ENCODE assay signal across 13 mouse cellular contexts in genomic region chr2:128753295-128753873, GRCm38 (mm10). TPM values are rescaled to one million over a fixed set of nuclear protein-coding genes. Genes with fewer than 3 reads are reported as not detected.
DNase-seq lines count a peak whose midpoint lies in the region; ATAC-seq and TF ChIP-seq lines count a peak whose summit lies in the region.
"Had no signal": no experiment of that assay in that cellular context is flagged by ENCODE, and none has a peak within 500 bp of the region (broad histone marks: within the 10 kb centered on the region; RNA-seq: fewer than 3 reads in every experiment).

No protein-coding gene starts in this region.

- peaks cover 16% of the 10 kb centered on the region for H3K4me1 ChIP-seq in lung, embryonic 15.5 days
- H3K4me1 ChIP-seq in heart, postnatal 0 days (ENCODE audit: control insufficient read depth, insufficient read depth) = peaks cover 39% of the 10 kb centered on the region
- H3K4me1 ChIP-seq: liver, embryonic 15.5 days had no signal

- no peaks in the 10 kb centered on the region for H3K9me3 ChIP-seq in lung, embryonic 15.5 days
- H3K9me3 ChIP-seq in heart, postnatal 0 days (replicated peaks; ENCODE audit: control insufficient read depth, low read length) = no peaks in the 10 kb centered on the region
- H3K9me3 ChIP-seq: embryonic facial prominence, embryonic 13.5 days; liver, embryonic 15.5 days had no signal

- no peak overlapping the region for H3ac ChIP-seq in myocyte (ENCODE audit: control insufficient read depth, insufficient read length)

- H3K4me2 ChIP-seq in lung, embryonic 15.5 days = no peak overlapping the region
- no peak overlapping the region for H3K4me2 ChIP-seq in heart, postnatal 0 days (ENCODE audit: low read depth, low read length)
- H3K4me2 ChIP-seq in myocyte (ENCODE audit: low read depth) = peak overlapping the region; percentile 76
- H3K4me2 ChIP-seq: embryonic facial prominence, embryonic 13.5 days; liver, embryonic 15.5 days had no signal

- H3K9ac ChIP-seq in lung, embryonic 15.5 days = no peak overlapping the region
- H3K9ac ChIP-seq in heart, postnatal 0 days (replicated peaks; ENCODE audit: low read depth, low read length) = no peak overlapping the region
- H3K9ac ChIP-seq: embryonic facial prominence, embryonic 13.5 days; liver, embryonic 15.5 days had no signal

- H3K79me2 ChIP-seq in myocyte (ENCODE audit: control insufficient read depth, insufficient read depth) = no peaks in the 10 kb centered on the region

- 38% methylated on average over 6 of the region's 6 CpGs for whole genome bisulfite sequencing in lung, embryonic 15.5 days
- 17% methylated on average over 6 of the region's 6 CpGs for WGBS in heart, postnatal 0 days

- TF ChIP-seq CTCF in gastrocnemius, adult 2 months (IDR thresholded peaks at IDR 0.05) = no peak
- no peak for TF ChIP-seq CTCF in heart, postnatal 0 days (IDR thresholded peaks at IDR 0.05; ENCODE audit: low read depth)

- intact Hi-C loops in gastrocnemius, adult 2 months (cut with DNase I) = no loop called here
- intact Hi-C loops in left cerebral cortex, postnatal 25 days (cut with DNase I) = no loop called here

- no peak for TF ChIP-seq POLR2A in myocyte (IDR thresholded peaks at IDR 0.05; ENCODE audit: insufficient read length, low read depth)

- no peak for TF ChIP-seq EP300 in heart, postnatal 0 days (IDR thresholded peaks at IDR 0.05; ENCODE audit: low read depth)

- no peak for ATAC-seq in lung, embryonic 15.5 days (ENCODE audit: borderline replicate concordance, extremely low read depth, low FRiP score, low TSS enrichment)
- ATAC-seq in heart, postnatal 0 days (ENCODE audit: insufficient read depth, low read depth) = peak; percentile 59; the same call in 1 of the 2 replicates

- no peaks in the 10 kb centered on the region for H3K36me3 ChIP-seq in lung, embryonic 15.5 days
- H3K36me3 ChIP-seq in heart, postnatal 0 days (replicated peaks; ENCODE audit: control insufficient read depth, insufficient read depth, low read length) = 0 out of 2 replicates have a peak, but pooled peaks cover 5% of the 10 kb centered on the region
- no peaks in the 10 kb centered on the region for H3K36me3 ChIP-seq in myocyte (ENCODE audit: control insufficient read depth, insufficient read depth)

- H3K27me3 ChIP-seq in lung, embryonic 15.5 days = no peaks in the 10 kb centered on the region
- no peaks in the 10 kb centered on the region for H3K27me3 ChIP-seq in heart, postnatal 0 days (ENCODE audit: control insufficient read depth, insufficient read depth, low read length)
- H3K27me3 ChIP-seq in myocyte (ENCODE audit: control insufficient read depth, insufficient read depth, insufficient read length) = no peaks in the 10 kb centered on the region
- H3K27me3 ChIP-seq: embryonic facial prominence, embryonic 13.5 days; liver, embryonic 15.5 days had no signal

- no peak for DNase-seq in gastrocnemius, adult 2 months
- no peak for DNase-seq in gastrocnemius, postnatal 25 days
- no peak for DNase-seq in lung, postnatal 14 days
- peak; percentile 55 for DNase-seq in heart, postnatal 0 days (ENCODE audit: low spot score)
- no peak for DNase-seq in frontal cortex, postnatal 10 days (ENCODE audit: low spot score in 2 of 2)
- no peak for DNase-seq in left cerebral cortex, postnatal 25 days (ENCODE audit: low spot score in 2 of 2)
- DNase-seq: adrenal gland, postnatal 14 days; cerebellum, adult 8-10 months; spleen, adult 18-20 months had no signal

- H3K4me3 ChIP-seq in gastrocnemius, adult 2 months = no peak overlapping the region
- no peak overlapping the region for H3K4me3 ChIP-seq in lung, embryonic 15.5 days
- H3K4me3 ChIP-seq in heart, postnatal 0 days (ENCODE audit: low read depth, low read length) = no peak overlapping the region
- H3K4me3 ChIP-seq in myocyte = no peak overlapping the region
- H3K4me3 ChIP-seq: embryonic facial prominence, embryonic 13.5 days; liver, embryonic 15.5 days had no signal

- H3K27ac ChIP-seq in gastrocnemius, adult 2 months = peak overlapping the region; percentile 68
- H3K27ac ChIP-seq in lung, embryonic 15.5 days = 0 out of 2 replicates have a peak overlapping the region, but pooled peaks have one; percentile 4
- H3K27ac ChIP-seq in heart, postnatal 0 days (ENCODE audit: low read depth) = peak overlapping the region; percentile 31
- H3K27ac ChIP-seq: embryonic facial prominence, embryonic 13.5 days; liver, embryonic 15.5 days had no signal

TF ChIP-seq in myocyte, 11 proteins besides CTCF, POLR2A, EP300 and RAD21:
- TF ChIP-seq SRF (IDR thresholded peaks at IDR 0.05; ENCODE audit: control insufficient read depth, insufficient read length, low read depth) = no peak
- TF ChIP-seq MYOD1 (IDR thresholded peaks at IDR 0.05; ENCODE audit: control insufficient read depth in 1 of 3, insufficient read length in 2 of 3, low read depth in 2 of 3) = peak in 1 of 3 experiments; percentile 26
TF ChIP-seq in myocyte: peak in this region for 1.

RNA-seq across cellular contexts. Expression of gene Mertk, which starts 54.6 kb away (rescaled TPM):
- 1 to 10 TPM; 1.6 to 3.5 TPM for total RNA-seq in gastrocnemius, adult 2 months (2021)
- 1 to 10 TPM; 1.7 to 2.6 TPM for total RNA-seq in gastrocnemius, postnatal 25 days (2021)
- polyA plus RNA-seq in lung, embryonic 15.5 days (2015; fragmentation: Nextera tagmentation; extraction: Ambion mirVana) = 4.1 and 5.6 TPM in 2 replicates
- total RNA-seq in heart, postnatal 0 days (2014; rRNA removed; ENCODE audit: low replicate concordance) = 4.6 and 6.1 TPM in 2 replicates
- polyA plus RNA-seq in heart, postnatal 0 days (2015; fragmentation: Nextera tagmentation; extraction: Ambion mirVana) = 2.3 TPM in 2 replicates
- 0.89 TPM for polyA plus RNA-seq in myocyte (2012; fragmentation: generic; extraction: Trizol)
- 10 to 100 TPM; 32.3 to 36.8 TPM for total RNA-seq in left cerebral cortex, postnatal 25 days (2021)

Comparison
In these comparisons a context has a peak if more than half of its experiments do, and no peak if none do; other contexts are left out.
1. H3K27ac ChIP-seq: peak in every context shown above with its lines; median percentile 68 in gastrocnemius, adult 2 months; 31 in heart, postnatal 0 days; 4 in lung, embryonic 15.5 days.